Mouse (Mus musculus) heart, embryonic 10.5 days (tissue): Measurements from ENCODE around the gene Pla1a. TPM values are rescaled to one million over a fixed set of nuclear protein-coding genes. Genes with fewer than 3 reads are reported as not detected.
A peak's percentile ranks its signal among the peaks of the same experiment; 100 is the strongest.

Experiments
- DNase-seq: peaks from one replicate; pipeline ENCODE4 v3.0.0-alpha.2; 2017; ENCODE audit warnings: low spot score
- H3K27ac ChIP-seq: fragments of 300-500 bp; sonication (generic); 2 replicates; pipeline ENCODE4 v1.5.1; 2016; ENCODE audit warnings: mild to moderate bottlenecking
- H3K27me3 ChIP-seq: fragments of 300-500 bp; sonication (generic); 2 replicates; pipeline ENCODE4 v1.6.1; 2016; ENCODE audit warnings: mild to moderate bottlenecking; ENCODE audit not compliant: poor library complexity, insufficient read depth, severe bottlenecking
- H3K36me3 ChIP-seq: fragments of 300-500 bp; sonication (generic); 2 replicates; pipeline ENCODE4 v1.6.1; 2016; ENCODE audit warnings: mild to moderate bottlenecking, moderate library complexity
- H3K4me1 ChIP-seq: fragments of 300-500 bp; sonication (generic); 2 replicates; pipeline ENCODE4 v1.6.1; 2016; ENCODE audit warnings: mild to moderate bottlenecking
- H3K4me3 ChIP-seq: fragments of 300-500 bp; sonication (generic); 2 replicates; pipeline ENCODE4 v1.5.1; 2016; ENCODE audit warnings: mild to moderate bottlenecking, moderate library complexity
- H3K9me3 ChIP-seq: fragments of 300-500 bp; sonication (generic); 2 replicates; pipeline ENCODE4 v1.6.1; 2016; ENCODE audit warnings: mild to moderate bottlenecking, moderate library complexity
- WGBS: fragments of 180-500 bp; shearing (Covaris S2); methylation state at CpG from one replicate; pipeline ENCODE4 v1.1.7; 2016; 5-methylcytosine and 5-hydroxymethylcytosine counted together
- polyA plus RNA-seq: library from polyadenylated mRNA; unstranded; fragments of >200 nt; fragmentation: Nextera tagmentation; extraction: Ambion mirVana; gene quantifications from 2 replicates; pipeline ENCODE4 v1.2.1, GENCODE M21; 2016

The Pla1a gene
- polyA plus RNA-seq, 1 experiment from 2014 or later, result 0.19 TPM

- Histone ChIP-seq H3K27ac (no peak overlapping the region), H3K9me3 (peaks cover 4% of the 10 kb centered on the region; the same call in 1 of the 2 replicates), H3K4me1 (no peaks in the 10 kb centered on the region), H3K4me3 (no peak overlapping the region), H3K36me3 (peaks cover 39% of the 10 kb centered on the region), H3K27me3 (no peaks in the 10 kb centered on the region)
- DNase-seq, result no peak
- WGBS, result 82% methylated on average over 5 of the region's 5 CpGs
Observed at GRCm38 (mm10) chr16:38441611-38442010, 8.7 kb upstream of the Pla1a start.

- H3K9me3 ChIP-seq, result peaks cover 4% of the 10 kb centered on the region; the same call in 1 of the 2 replicates
- DNase-seq, result no peak
- no peak overlapping the region for H3K27ac ChIP-seq
- H3K4me3 ChIP-seq, result no peak overlapping the region
- no peaks in the 10 kb centered on the region for H3K4me1 ChIP-seq
- peaks cover 27% of the 10 kb centered on the region for H3K36me3 ChIP-seq
- H3K27me3 ChIP-seq, result no peaks in the 10 kb centered on the region
- WGBS, result 64% methylated on average over 6 of the region's 6 CpGs
Observed at GRCm38 (mm10) chr16:38440403-38440802, 7.5 kb upstream of the Pla1a start.

- H3K36me3 ChIP-seq, result peaks cover 15% of the 10 kb centered on the region
- no peaks in the 10 kb centered on the region for H3K27me3 ChIP-seq
- no peak for DNase-seq
- peaks cover 1% of the 10 kb centered on the region; the same call in 1 of the 2 replicates for H3K9me3 ChIP-seq
- H3K4me1 ChIP-seq, result 0 out of 2 replicates have a peak, but pooled peaks cover 5% of the 10 kb centered on the region
- H3K27ac ChIP-seq, result no peak overlapping the region
- no peak overlapping the region for H3K4me3 ChIP-seq
- WGBS, result 90% methylated on average over 1 of the region's 1 CpGs
Observed at GRCm38 (mm10) chr16:38439190-38439589, 6.2 kb upstream of the Pla1a start.

GRCm38 (mm10) chr16:38434295-38434795 is 1.4 kb upstream of the Pla1a start:
- H3K36me3 ChIP-seq, result no peaks in the 10 kb centered on the region
- WGBS, result 86% methylated on average over 4 of the region's 4 CpGs
- H3K27me3 ChIP-seq, result no peaks in the 10 kb centered on the region
- H3K4me3 ChIP-seq, result no peak overlapping the region
- H3K9me3 ChIP-seq, result no peaks in the 10 kb centered on the region
- no peak for DNase-seq
- H3K4me1 ChIP-seq, result peaks cover 26% of the 10 kb centered on the region
- H3K27ac ChIP-seq, result 0 out of 2 replicates have a peak overlapping the region, but pooled peaks have one; percentile 29

- no peak for DNase-seq
- H3K4me3 ChIP-seq, result no peak overlapping the region
- no peak overlapping the region for H3K27ac ChIP-seq
- no peaks in the 10 kb centered on the region for H3K36me3 ChIP-seq
- 85% methylated on average over 8 of the region's 8 CpGs for WGBS
- no peaks in the 10 kb centered on the region for H3K27me3 ChIP-seq
- peaks cover 26% of the 10 kb centered on the region for H3K4me1 ChIP-seq
- no peaks in the 10 kb centered on the region for H3K9me3 ChIP-seq
Observed at GRCm38 (mm10) chr16:38433514-38433913, 569 bp upstream of the Pla1a start.

DNA sequence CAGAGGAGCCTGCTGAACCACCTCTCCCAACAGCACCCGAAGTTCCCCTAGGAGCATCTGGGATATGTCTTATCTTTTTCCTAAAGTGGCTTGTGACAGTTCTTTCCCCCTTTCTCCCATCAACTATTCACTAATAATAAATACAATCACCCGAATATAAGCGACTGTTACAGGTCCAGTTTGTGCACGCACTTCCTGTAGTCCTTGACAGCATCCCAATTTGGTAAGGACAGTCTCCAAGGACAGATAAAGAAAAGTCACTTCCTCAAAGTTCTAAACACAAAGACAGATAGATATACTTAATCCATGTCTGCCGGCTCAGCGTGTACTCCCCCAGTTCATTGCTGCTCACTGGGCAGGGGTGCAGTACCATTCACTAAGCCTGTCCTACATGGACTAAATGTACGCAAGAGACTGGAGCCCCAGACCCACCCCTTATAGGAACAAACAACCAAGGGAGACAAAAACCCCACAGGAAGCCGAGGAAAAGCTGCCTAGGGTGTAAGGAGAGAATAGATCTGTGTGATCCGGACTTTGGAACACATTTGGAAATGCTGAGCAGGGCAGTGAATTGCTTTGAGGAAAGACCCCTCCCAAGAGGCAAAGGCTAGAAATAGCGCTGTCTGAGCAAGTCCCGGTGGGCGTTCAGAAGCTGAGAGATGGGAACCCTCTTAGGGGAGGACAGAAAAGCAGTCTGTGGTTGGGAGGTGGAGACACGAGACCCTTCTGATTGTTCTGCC is 1.3 kb downstream of the Pla1a start:
- H3K36me3 ChIP-seq, result no peaks in the 10 kb centered on the region
- WGBS, result 31% methylated on average over 13 of the region's 13 CpGs
- H3K27ac ChIP-seq, result peak overlapping the region; percentile 75
- H3K4me3 ChIP-seq, result 0 out of 2 replicates have a peak overlapping the region, but pooled peaks have one; percentile 9
- no peak for DNase-seq
- no peaks in the 10 kb centered on the region for H3K27me3 ChIP-seq
- H3K4me1 ChIP-seq, result peaks cover 26% of the 10 kb centered on the region
- no peaks in the 10 kb centered on the region for H3K9me3 ChIP-seq

DNA sequence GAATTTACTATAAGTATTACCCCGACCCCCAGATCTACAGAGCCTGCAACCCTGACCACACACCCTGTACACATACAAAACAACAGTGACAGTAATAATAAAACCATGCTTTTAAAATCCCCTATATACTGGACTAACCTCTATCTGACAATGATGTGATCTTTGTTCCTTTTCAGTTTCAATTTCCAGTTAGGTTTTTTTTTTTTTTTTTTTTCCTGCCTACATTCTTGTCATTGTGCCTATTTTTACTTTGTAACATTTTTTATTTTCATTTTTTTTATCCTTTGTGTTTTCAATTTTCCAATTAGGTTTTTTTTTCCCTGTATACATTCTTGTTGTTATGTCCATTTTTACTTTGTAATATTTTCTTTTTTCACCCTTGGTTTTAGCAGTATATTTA is 7.1 kb downstream of the Pla1a start:
- Histone ChIP-seq H3K4me1 (peaks cover 9% of the 10 kb centered on the region; the same call in 1 of the 2 replicates), H3K4me3 (no peak overlapping the region), H3K9me3 (no peaks in the 10 kb centered on the region), H3K27ac (no peak overlapping the region), H3K27me3 (no peaks in the 10 kb centered on the region), H3K36me3 (no peaks in the 10 kb centered on the region)
- 92% methylated on average over 1 of the region's 1 CpGs for WGBS
- no peak for DNase-seq

GRCm38 (mm10) chr16:38425374-38425773 is 7.6 kb downstream of the Pla1a start:
- Histone ChIP-seq H3K9me3 (no peaks in the 10 kb centered on the region), H3K36me3 (no peaks in the 10 kb centered on the region), H3K27ac (no peak overlapping the region), H3K4me1 (0 out of 2 replicates have a peak, but pooled peaks cover 6% of the 10 kb centered on the region), H3K27me3 (no peaks in the 10 kb centered on the region), H3K4me3 (no peak overlapping the region)
- 80% methylated on average over 2 of the region's 2 CpGs for WGBS
- no peak for DNase-seq

DNA sequence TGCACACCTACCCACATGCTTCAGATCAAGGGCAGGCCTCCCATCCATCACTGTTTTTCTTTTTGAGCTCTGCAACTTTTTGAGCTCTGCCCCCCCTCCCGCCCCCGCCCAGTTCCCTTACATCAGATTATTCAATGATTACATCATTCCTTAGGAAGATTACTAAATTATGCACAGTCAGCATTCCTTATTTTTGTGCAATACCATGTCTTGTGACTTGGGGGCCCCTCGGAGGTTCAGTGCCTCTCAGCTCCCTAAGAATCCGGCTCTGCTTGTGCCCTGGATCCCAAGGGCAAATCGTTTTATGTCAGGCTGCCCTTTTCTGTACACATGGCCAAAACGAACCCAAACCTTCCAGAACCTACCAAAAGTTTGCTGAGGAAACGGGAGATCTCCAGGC is 18.0 kb downstream of the Pla1a start:
- no peak for DNase-seq
- no peak overlapping the region for H3K27ac ChIP-seq
- no peaks in the 10 kb centered on the region for H3K9me3 ChIP-seq
- no peaks in the 10 kb centered on the region for H3K36me3 ChIP-seq
- no peak overlapping the region for H3K4me3 ChIP-seq
- 78% methylated on average over 7 of the region's 7 CpGs for WGBS
- no peaks in the 10 kb centered on the region for H3K27me3 ChIP-seq
- H3K4me1 ChIP-seq, result no peaks in the 10 kb centered on the region

GRCm38 (mm10) chr16:38408416-38408815 is 24.5 kb downstream of the Pla1a start:
- 93% methylated on average over 8 of the region's 8 CpGs for WGBS
- peaks cover 17% of the 10 kb centered on the region for H3K4me1 ChIP-seq
- no peak overlapping the region for H3K27ac ChIP-seq
- H3K36me3 ChIP-seq, result no peaks in the 10 kb centered on the region
- no peak for DNase-seq
- H3K9me3 ChIP-seq, result no peaks in the 10 kb centered on the region
- no peaks in the 10 kb centered on the region for H3K27me3 ChIP-seq
- H3K4me3 ChIP-seq, result no peak overlapping the region

DNA sequence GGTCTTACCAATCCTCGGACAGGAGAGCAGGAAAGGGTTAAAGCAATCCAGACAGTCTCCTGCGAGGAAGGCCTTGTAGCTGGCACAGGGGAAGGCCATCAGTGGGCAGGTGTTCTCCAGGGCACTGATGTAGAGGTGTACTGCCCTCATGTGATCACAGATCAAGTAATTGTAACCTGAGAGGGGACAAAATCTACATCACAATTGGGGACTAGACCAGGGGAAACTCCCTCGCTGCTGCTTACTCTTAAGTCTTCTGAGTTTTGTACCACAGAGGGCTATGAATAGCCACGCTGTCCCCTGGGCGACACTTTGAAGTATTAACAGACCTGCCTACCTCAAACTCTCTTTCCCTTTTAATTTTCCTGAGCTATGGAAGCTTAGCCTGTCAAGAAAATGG is 25.4 kb downstream of the Pla1a start:
- no peaks in the 10 kb centered on the region for H3K36me3 ChIP-seq
- H3K27ac ChIP-seq, result no peak overlapping the region
- WGBS, result 30% methylated on average over 5 of the region's 5 CpGs
- H3K4me3 ChIP-seq, result no peak overlapping the region
- no peaks in the 10 kb centered on the region for H3K9me3 ChIP-seq
- no peak for DNase-seq
- no peaks in the 10 kb centered on the region for H3K27me3 ChIP-seq
- H3K4me1 ChIP-seq, result peaks cover 17% of the 10 kb centered on the region

GRCm38 (mm10) chr16:38406708-38407107 is 26.2 kb downstream of the Pla1a start:
- Histone ChIP-seq H3K4me1 (peaks cover 17% of the 10 kb centered on the region), H3K27ac (no peak overlapping the region), H3K27me3 (no peaks in the 10 kb centered on the region), H3K4me3 (no peak overlapping the region), H3K9me3 (no peaks in the 10 kb centered on the region), H3K36me3 (no peaks in the 10 kb centered on the region)
- no peak for DNase-seq
- WGBS, result 65% methylated on average over 6 of the region's 6 CpGs

- Histone ChIP-seq H3K4me1 (peaks cover 17% of the 10 kb centered on the region), H3K27ac (no peak overlapping the region), H3K36me3 (no peaks in the 10 kb centered on the region), H3K4me3 (no peak overlapping the region), H3K27me3 (no peaks in the 10 kb centered on the region), H3K9me3 (no peaks in the 10 kb centered on the region)
- DNase-seq, result no peak
- 50% methylated on average over 5 of the region's 5 CpGs for WGBS
Observed at GRCm38 (mm10) chr16:38406293-38406692, 26.7 kb downstream of the Pla1a start.
